Mouse (Mus musculus) limb, embryonic 11.5 days (tissue): ENCODE measurements around the gene Hand2. TPM values are rescaled to one million over a fixed set of nuclear protein-coding genes. Genes with fewer than 3 reads are reported as not detected.

Experiments used
- ATAC-seq: fragments of 200-750 bp; cut with Nextera tagmentation; 2 replicates; pipeline ENCODE4 v1.8.0; 2017; ENCODE audit warnings: low read depth; ENCODE audit not compliant: insufficient number of reproducible peaks, low FRiP score, low TSS enrichment
- DNase-seq: peaks from one replicate; pipeline ENCODE4 v3.0.0-alpha.2; 2015; ENCODE audit warnings: low spot score
- H3K27ac ChIP-seq: fragments of 300-500 bp; sonication (generic); replicated peaks from 2 replicates; pipeline ENCODE4 v1.5.1; 2014; ENCODE audit warnings: low read depth, mild to moderate bottlenecking, low read length
- H3K27me3 ChIP-seq: fragments of 300-500 bp; sonication (generic); 2 replicates; pipeline ENCODE4 v1.6.1; 2014; ENCODE audit warnings: mild to moderate bottlenecking, low read length, mixed read lengths; ENCODE audit not compliant: control insufficient read depth, insufficient read depth
- H3K36me3 ChIP-seq: fragments of 300-500 bp; sonication (generic); 2 replicates; pipeline ENCODE4 v1.6.1; 2014; ENCODE audit warnings: mild to moderate bottlenecking, low read length, moderate library complexity, mixed read lengths; ENCODE audit not compliant: control insufficient read depth, insufficient read depth
- H3K4me1 ChIP-seq: fragments of 300-500 bp; sonication (generic); 2 replicates; pipeline ENCODE4 v1.6.1; 2014; ENCODE audit warnings: low read length, mixed read lengths; ENCODE audit not compliant: control insufficient read depth, insufficient read depth
- H3K4me2 ChIP-seq: fragments of 300-500 bp; sonication (generic); 2 replicates; pipeline ENCODE4 v1.6.1; 2014; ENCODE audit warnings: low read depth, mild to moderate bottlenecking, moderate library complexity; ENCODE audit not compliant: severe bottlenecking
- H3K4me3 ChIP-seq: fragments of 300-500 bp; sonication (generic); 2 replicates; pipeline ENCODE4 v1.5.1; 2014; ENCODE audit warnings: low read depth, low read length
- H3K9ac ChIP-seq: fragments of 300-500 bp; sonication (generic); 2 replicates; pipeline ENCODE4 v1.6.1; 2014; ENCODE audit warnings: mild to moderate bottlenecking, low read length
- H3K9me3 ChIP-seq: fragments of 300-500 bp; sonication (generic); 2 replicates; pipeline ENCODE4 v1.6.1; 2016; ENCODE audit warnings: low read length; ENCODE audit not compliant: control insufficient read depth
- WGBS: fragments of 180-500 bp; shearing (Covaris S2); extraction: QIAGEN DNeasy Blood & Tissue Kit; methylation state at CpG from one replicate; pipeline ENCODE4 v1.1.7; 2014; 5-methylcytosine and 5-hydroxymethylcytosine counted together
- polyA plus RNA-seq: library from polyadenylated mRNA; unstranded; fragments of >200 nt; fragmentation: Nextera tagmentation; extraction: Ambion mirVana; gene quantifications from 2 replicates; pipeline ENCODE4 v1.2.1, GENCODE M21; 2014

Hand2 gene
- polyA plus RNA-seq, 1 experiment from 2014 or later = 27.3 TPM

GRCm38 (mm10) chr8:57321898-57322895 lies 1.4 kb downstream of the Hand2 start:
- peak overlapping the region; percentile 99 for H3K27ac ChIP-seq
- ATAC-seq (peak; percentile 32; the same call in 1 of the 2 replicates), DNase-seq (peak; percentile 73)
- peak overlapping the region; percentile 85 for H3K4me3 ChIP-seq
- peak overlapping the region; percentile 99 for H3K9ac ChIP-seq
- H3K9me3 ChIP-seq = no peaks in the 10 kb centered on the region
- H3K27me3 ChIP-seq = peaks cover 11% of the 10 kb centered on the region
- peak overlapping the region; percentile 61 for H3K4me2 ChIP-seq
- H3K36me3 ChIP-seq = no peaks in the 10 kb centered on the region; the same call in 1 of the 2 replicates
- peaks cover 3% of the 10 kb centered on the region; the same call in 1 of the 2 replicates for H3K4me1 ChIP-seq
- under 1% methylated on average over 61 of the region's 64 CpGs for WGBS

- no peaks in the 10 kb centered on the region for H3K9me3 ChIP-seq
- DNase-seq (peak; percentile 70), ATAC-seq (no peak)
- H3K9ac ChIP-seq = peak overlapping the region; percentile 99
- H3K27me3 ChIP-seq = peaks cover 12% of the 10 kb centered on the region
- peak overlapping the region; percentile 85 for H3K4me3 ChIP-seq
- H3K36me3 ChIP-seq = no peaks in the 10 kb centered on the region; the same call in 1 of the 2 replicates
- H3K4me2 ChIP-seq = peak overlapping the region; percentile 61
- H3K27ac ChIP-seq = peak overlapping the region; percentile 99
- peaks cover 5% of the 10 kb centered on the region; the same call in 1 of the 2 replicates for H3K4me1 ChIP-seq
- WGBS = under 1% methylated on average over 31 of the region's 31 CpGs
Observed at GRCm38 (mm10) chr8:57322961-57323941, 2.5 kb downstream of the Hand2 start.

DNA sequence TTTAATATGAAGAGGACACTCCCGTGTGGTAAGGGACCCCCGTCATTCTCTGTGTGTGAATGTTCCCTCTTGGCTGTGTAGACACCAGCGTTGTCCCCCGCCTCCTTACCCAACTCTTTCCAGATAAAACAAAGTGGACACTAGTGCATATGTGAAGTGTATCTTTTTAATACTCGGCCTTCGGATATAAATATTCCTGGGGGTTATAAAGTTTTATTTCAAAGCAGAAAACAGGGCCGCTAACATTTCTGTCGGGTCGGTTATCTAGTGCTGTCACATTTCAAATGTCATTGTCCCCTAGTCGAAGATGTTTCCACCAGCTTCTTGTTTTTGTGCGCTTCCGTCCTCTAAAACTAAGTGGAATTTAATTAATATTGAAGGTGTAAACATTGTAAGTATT lies 3.3 kb downstream of the Hand2 start:
- H3K4me1 ChIP-seq = peaks cover 5% of the 10 kb centered on the region; the same call in 1 of the 2 replicates

GRCm38 (mm10) chr8:57324671-57325070 lies 3.9 kb downstream of the Hand2 start:
- Histone ChIP-seq H3K36me3 (no peaks in the 10 kb centered on the region; the same call in 1 of the 2 replicates), H3K4me3 (peak overlapping the region; percentile 85), H3K9ac (peak overlapping the region; percentile 84), H3K4me2 (peak overlapping the region; percentile 57), H3K27me3 (peaks cover 16% of the 10 kb centered on the region), H3K4me1 (peaks cover 9% of the 10 kb centered on the region; the same call in 1 of the 2 replicates), H3K9me3 (no peaks in the 10 kb centered on the region), H3K27ac (peak overlapping the region; percentile 65; the same call in 1 of the 2 replicates)
- ATAC-seq (no peak), DNase-seq (peak; percentile 53)
- WGBS = 2% methylated on average over 5 of the region's 5 CpGs

More for the DNA sequence above, 3.3 kb downstream of the Hand2 start:
- Histone ChIP-seq H3K27me3 (peaks cover 14% of the 10 kb centered on the region), H3K9me3 (no peaks in the 10 kb centered on the region), H3K4me3 (peak overlapping the region; percentile 85), H3K27ac (0 out of 2 replicates have a peak overlapping the region, but pooled peaks have one; percentile 99), H3K4me2 (peak overlapping the region; percentile 61), H3K9ac (peak overlapping the region; percentile 99), H3K36me3 (no peaks in the 10 kb centered on the region; the same call in 1 of the 2 replicates)
- no peak for ATAC-seq
- 3% methylated on average over 12 of the region's 12 CpGs for WGBS
- peak; percentile 31 for DNase-seq

DNA sequence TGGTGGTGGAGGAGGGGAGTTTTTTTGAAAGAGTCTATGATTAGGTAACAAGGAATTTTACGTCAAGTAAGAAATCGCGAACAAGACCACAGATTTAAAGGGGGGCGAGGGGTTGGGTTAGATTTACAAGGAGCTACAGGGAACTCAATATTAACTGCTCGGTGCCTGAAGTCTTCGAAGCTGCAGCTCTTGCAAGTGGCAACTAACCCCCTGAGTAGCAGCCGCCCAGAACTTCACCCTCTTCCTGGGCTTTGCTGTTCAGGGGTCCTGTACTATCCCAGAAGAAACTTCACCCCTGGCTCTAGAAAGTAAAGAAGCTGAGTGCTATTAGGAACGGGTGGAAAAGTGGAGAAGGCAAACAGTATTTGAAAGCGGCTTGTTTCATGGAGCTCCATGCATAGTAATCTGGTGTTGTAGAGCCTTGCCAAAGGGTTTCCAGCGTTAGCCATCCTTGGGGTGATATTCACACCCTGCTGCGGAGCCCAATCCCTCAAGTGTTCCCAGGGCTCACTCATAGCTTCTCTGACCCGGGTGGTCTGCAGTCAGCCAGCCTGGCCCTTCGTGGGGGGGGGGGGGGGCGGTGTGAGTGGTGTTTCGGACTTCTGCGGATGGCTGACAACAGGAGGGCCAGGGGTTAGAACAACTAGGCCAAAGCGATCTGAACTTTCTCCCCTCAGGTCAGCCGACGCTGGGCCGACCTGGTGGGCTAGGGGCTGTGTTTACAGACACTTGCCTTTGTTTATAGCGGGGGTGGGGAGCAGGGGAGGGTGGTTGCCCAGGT lies 4.5 kb downstream of the Hand2 start:
- 2% methylated on average over 21 of the region's 21 CpGs for WGBS
- peaks cover 22% of the 10 kb centered on the region for H3K27me3 ChIP-seq
- peak overlapping the region; percentile 57 for H3K4me2 ChIP-seq
- no peaks in the 10 kb centered on the region; the same call in 1 of the 2 replicates for H3K36me3 ChIP-seq
- no peaks in the 10 kb centered on the region for H3K9me3 ChIP-seq
- peak overlapping the region; percentile 88 for H3K27ac ChIP-seq
- H3K4me1 ChIP-seq = peaks cover 9% of the 10 kb centered on the region; the same call in 1 of the 2 replicates
- DNase-seq (peak; percentile 72), ATAC-seq (no peak)
- peak overlapping the region; percentile 85 for H3K4me3 ChIP-seq
- H3K9ac ChIP-seq = peak overlapping the region; percentile 84

DNA sequence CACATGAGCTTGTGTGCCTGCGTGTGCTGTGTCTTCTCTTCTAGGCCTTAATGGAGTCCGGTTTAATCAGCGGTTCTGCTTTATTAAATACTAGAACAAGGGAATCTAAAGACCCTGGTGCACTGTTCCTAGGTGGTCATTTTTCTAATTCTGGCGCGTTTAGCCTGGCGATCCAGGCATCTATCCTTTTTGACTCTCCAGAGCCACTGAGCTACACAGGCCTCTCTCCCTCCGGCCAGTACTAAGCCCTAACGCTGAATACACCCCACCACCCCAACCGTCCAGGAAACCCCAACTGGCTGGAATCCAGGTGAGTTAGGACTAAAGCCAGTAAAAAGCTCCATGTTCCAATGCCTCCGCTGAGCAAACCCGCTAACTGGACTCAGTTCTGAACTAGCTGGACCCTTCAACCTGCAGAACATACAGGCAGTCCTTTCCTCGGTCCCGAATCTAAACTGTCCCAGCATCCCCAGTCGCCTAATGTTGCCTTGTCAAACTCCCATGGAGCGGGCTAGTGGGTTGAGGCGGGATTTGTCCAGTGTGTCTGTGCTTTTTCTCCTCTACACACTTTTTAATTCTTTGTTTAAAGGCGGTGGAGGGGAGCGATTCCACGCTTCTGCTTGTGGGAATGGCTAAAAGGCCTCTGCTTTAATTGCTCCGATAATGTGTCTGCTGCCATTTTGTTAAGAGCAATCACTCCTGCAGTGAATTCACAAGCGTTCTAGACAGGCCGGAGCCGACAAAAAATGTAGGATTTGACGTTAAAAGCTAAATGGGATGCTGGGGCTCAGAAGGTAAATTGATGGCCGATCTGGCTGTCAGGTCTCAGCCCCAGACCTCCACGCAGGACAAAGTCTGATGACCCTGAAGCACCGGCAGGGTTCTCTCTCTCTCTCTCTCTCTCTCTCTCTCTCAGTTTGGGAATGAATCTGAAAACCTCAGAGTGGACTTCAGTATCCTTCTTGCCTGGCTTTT lies 5.6 kb downstream of the Hand2 start:
- ATAC-seq = no peak
- Histone ChIP-seq H3K27ac (peak overlapping the region; percentile 88), H3K4me2 (peak overlapping the region; percentile 57), H3K9ac (peak overlapping the region; percentile 84), H3K4me3 (peak overlapping the region; percentile 85), H3K4me1 (peaks cover 9% of the 10 kb centered on the region; the same call in 1 of the 2 replicates), H3K27me3 (peaks cover 23% of the 10 kb centered on the region), H3K36me3 (no peaks in the 10 kb centered on the region; the same call in 1 of the 2 replicates), H3K9me3 (no peaks in the 10 kb centered on the region)
- 5% methylated on average over 27 of the region's 27 CpGs for WGBS
- DNase-seq = peak; percentile 54
